Mouse (Mus musculus) heart, adult 2 months (tissue): ENCODE measurements around the gene Cntn5. TPM values are rescaled to one million over a fixed set of nuclear protein-coding genes. Genes with fewer than 3 reads are reported as not detected.

Experiments
- DNase-seq, 2 experiments: peaks; one replicate each; pipeline ENCODE4 v3.0.0; 2021
- H3K27ac ChIP-seq: fragments of 200-600 bp; 2 replicates; pipeline ENCODE4 v1.8.1; 2022
- H3K27me3 ChIP-seq: fragments of 200-500 bp; 2 replicates; pipeline ENCODE4 v1.6.1; 2012; ENCODE audit warnings: mild to moderate bottlenecking, low read length, inconsistent platforms, mixed read lengths; ENCODE audit not compliant: control insufficient read depth, insufficient read depth
- H3K36me3 ChIP-seq: fragments of 200-500 bp; 2 replicates; pipeline ENCODE4 v1.6.1; 2012; ENCODE audit warnings: low read length, inconsistent platforms; ENCODE audit not compliant: control insufficient read depth, insufficient read depth
- H3K4me1 ChIP-seq: fragments of 200-500 bp; 2 replicates; pipeline ENCODE4 v1.6.1; 2011; ENCODE audit warnings: low read length; ENCODE audit not compliant: control insufficient read depth, insufficient read depth
- H3K4me3 ChIP-seq: fragments of 200-600 bp; 2 replicates; pipeline ENCODE4 v1.8.1; 2022
- H3K79me2 ChIP-seq: fragments of 200-500 bp; replicated peaks from 2 replicates; pipeline ENCODE4 v1.6.1; 2012; ENCODE audit warnings: mild to moderate bottlenecking, inconsistent platforms, low read length, moderate library complexity, mixed read lengths; ENCODE audit not compliant: control insufficient read depth, insufficient read depth
- H3K9ac ChIP-seq: fragments of 200-500 bp; 2 replicates; pipeline ENCODE4 v1.6.1; 2012; ENCODE audit warnings: low read depth, mild to moderate bottlenecking, control low read depth, inconsistent platforms, low read length, mixed read lengths
- CTCF ChIP-seq: fragments of 200-600 bp; IDR thresholded peaks from 2 replicates; pipeline ENCODE4 v1.8.1; 2022; ENCODE audit warnings: antibody characterized with exemption, mild to moderate bottlenecking, moderate library complexity
- EP300 ChIP-seq: fragments of 200-500 bp; IDR thresholded peaks from 2 replicates; pipeline ENCODE4 v1.6.1; 2011; ENCODE audit warnings: low read depth, low read length, control low read depth; ENCODE audit not compliant: insufficient read depth
- POLR2A ChIP-seq: fragments of 200-500 bp; IDR thresholded peaks from 2 replicates; pipeline ENCODE4 v1.6.1; 2011; ENCODE audit warnings: mild to moderate bottlenecking, low read depth, low read length, control low read depth; ENCODE audit not compliant: insufficient read depth
- WGBS: fragments of 180-500 bp; shearing (Covaris S2); methylation state at CpG from one replicate; pipeline ENCODE4 v1.1.7; 2018; 5-methylcytosine and 5-hydroxymethylcytosine counted together
- intact Hi-C: fragments of 180-260 bp; cut with DNase I; formaldehyde crosslinking; loops from one replicate; pipeline ENCODE4 v1.15.1; 2025
- polyA plus RNA-seq: library from polyadenylated mRNA; depleted of rRNA; stranded (reverse); fragments of >200 nt; gene quantifications from 2 replicates; pipeline ENCODE4 v1.2.3, GENCODE M21; 2012
- total RNA-seq, 2 experiments: library from RNA; stranded (reverse); gene quantifications; 2 replicates each; pipeline ENCODE4 v1.2.3; 2021

Cntn5 gene
- total and polyA plus RNA-seq, 3 experiments: 0.21 to 0.48 (median 0.29) TPM

- Histone ChIP-seq H3K27ac (no peak overlapping the region), H3K4me3 (no peak overlapping the region), H3K27me3 (no peaks in the 10 kb centered on the region), H3K36me3 (no peaks in the 10 kb centered on the region), H3K4me1 (no peaks in the 10 kb centered on the region), H3K9ac (no peak overlapping the region), H3K79me2 (no peaks in the 10 kb centered on the region)
- DNase-seq: no peak
- TF ChIP-seq CTCF (no peak), EP300 (no peak)
- intact Hi-C loops: no loop called here
Observed at GRCm38 (mm10) chr9:10665756-10666155, 238.8 kb downstream of the Cntn5 start.

- H3K4me3 ChIP-seq: no peak overlapping the region
- no peaks in the 10 kb centered on the region for H3K27me3 ChIP-seq
- no peak for DNase-seq
- H3K79me2 ChIP-seq: no peaks in the 10 kb centered on the region
- WGBS: 35% methylated on average over 2 of the region's 2 CpGs
- no peaks in the 10 kb centered on the region for H3K36me3 ChIP-seq
- no peak overlapping the region for H3K9ac ChIP-seq
- H3K4me1 ChIP-seq: no peaks in the 10 kb centered on the region
- no peak overlapping the region for H3K27ac ChIP-seq
- intact Hi-C loops: no loop called here
- TF ChIP-seq EP300 (no peak), CTCF (no peak)
Observed at GRCm38 (mm10) chr9:10663101-10663500, 241.5 kb downstream of the Cntn5 start.

- no peak overlapping the region for H3K27ac ChIP-seq
- WGBS: 88% methylated on average over 1 of the region's 1 CpGs
- H3K36me3 ChIP-seq: no peaks in the 10 kb centered on the region
- TF ChIP-seq CTCF: no peak
- no peak for TF ChIP-seq EP300
- TF ChIP-seq POLR2A: no peak
- no peak for DNase-seq
- H3K27me3 ChIP-seq: no peaks in the 10 kb centered on the region
- no peak overlapping the region for H3K9ac ChIP-seq
- H3K79me2 ChIP-seq: no peaks in the 10 kb centered on the region
- H3K4me3 ChIP-seq: no peak overlapping the region
- intact Hi-C loops: no loop called here
- H3K4me1 ChIP-seq: no peaks in the 10 kb centered on the region
Observed at GRCm38 (mm10) chr9:10659478-10659877, 245.1 kb downstream of the Cntn5 start.

- WGBS: 62% methylated on average over 1 of the region's 1 CpGs
- intact Hi-C loops: no loop called here
- TF ChIP-seq EP300: no peak
- no peak for TF ChIP-seq POLR2A
- no peak for TF ChIP-seq CTCF
- H3K9ac ChIP-seq: no peak overlapping the region
- H3K27me3 ChIP-seq: no peaks in the 10 kb centered on the region
- H3K4me1 ChIP-seq: no peaks in the 10 kb centered on the region
- no peaks in the 10 kb centered on the region for H3K36me3 ChIP-seq
- H3K79me2 ChIP-seq: no peaks in the 10 kb centered on the region
- no peak overlapping the region for H3K27ac ChIP-seq
- no peak for DNase-seq
- no peak overlapping the region for H3K4me3 ChIP-seq
Observed at GRCm38 (mm10) chr9:10658086-10658485, 246.5 kb downstream of the Cntn5 start.

DNA sequence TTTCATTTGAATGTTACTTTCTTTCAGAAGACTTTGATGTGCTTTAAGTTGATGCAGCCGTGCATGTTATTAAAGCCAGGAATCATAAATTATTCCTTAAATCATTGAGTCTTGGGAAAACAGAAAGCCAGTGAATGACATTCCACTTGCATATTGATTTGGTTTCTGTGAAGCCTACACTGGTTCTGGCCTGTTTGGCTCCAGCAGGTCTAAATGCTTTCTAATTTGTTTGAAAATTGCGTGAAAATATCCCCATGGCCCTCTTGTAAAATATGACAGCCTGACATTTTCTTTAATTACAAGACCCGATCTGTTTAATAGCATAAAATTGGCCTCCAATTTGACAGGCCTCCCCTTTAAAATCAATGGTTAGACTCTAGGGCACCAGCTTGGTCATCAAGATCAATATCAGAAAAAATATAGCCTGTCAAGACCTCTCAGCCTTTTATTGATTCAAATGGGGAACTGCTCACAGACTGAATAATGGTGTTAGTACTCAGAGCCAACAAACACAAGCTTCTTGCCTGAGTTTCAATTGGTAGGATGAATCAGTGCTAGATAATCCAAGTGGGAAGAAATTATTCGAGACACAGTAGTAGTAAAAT, 247.3 kb downstream of the Cntn5 start:
- Histone ChIP-seq H3K4me1 (no peaks in the 10 kb centered on the region), H3K27me3 (no peaks in the 10 kb centered on the region), H3K9ac (no peak overlapping the region), H3K36me3 (no peaks in the 10 kb centered on the region), H3K79me2 (no peaks in the 10 kb centered on the region), H3K27ac (no peak overlapping the region), H3K4me3 (no peak overlapping the region)
- WGBS: 78% methylated on average over 4 of the region's 4 CpGs
- intact Hi-C loops: no loop called here
- no peak for TF ChIP-seq CTCF
- TF ChIP-seq POLR2A: no peak
- TF ChIP-seq EP300: no peak
- no peak for DNase-seq

- Histone ChIP-seq H3K36me3 (no peaks in the 10 kb centered on the region), H3K79me2 (no peaks in the 10 kb centered on the region), H3K4me1 (no peaks in the 10 kb centered on the region), H3K9ac (no peak overlapping the region), H3K4me3 (no peak overlapping the region), H3K27me3 (no peaks in the 10 kb centered on the region), H3K27ac (no peak overlapping the region)
- TF ChIP-seq CTCF (no peak), POLR2A (no peak), EP300 (no peak)
- no peak for DNase-seq
- WGBS: 54% methylated on average over 1 of the region's 1 CpGs
- intact Hi-C loops: no loop called here
Observed at GRCm38 (mm10) chr9:10650632-10651031, 253.9 kb downstream of the Cntn5 start.
